Mouse (Mus musculus) myocyte (in vitro differentiated cells): ENCODE results near the gene Padi2. TPM values are rescaled to one million over a fixed set of nuclear protein-coding genes. Genes with fewer than 3 reads are reported as not detected.

Experiments
- H3K27me3 ChIP-seq: one replicate; pipeline ENCODE4 v1.6.1; 2011; ENCODE audit not compliant: control insufficient read depth, insufficient read depth, insufficient read length
- H3K36me3 ChIP-seq: one replicate; pipeline ENCODE4 v1.6.1; 2011; ENCODE audit not compliant: control insufficient read depth, insufficient read depth
- H3K4me2 ChIP-seq: one replicate; pipeline ENCODE4 v1.6.1; 2011; ENCODE audit warnings: low read depth, control low read depth
- H3K4me3 ChIP-seq: one replicate; pipeline ENCODE4 v1.5.1; 2011; ENCODE audit warnings: mild to moderate bottlenecking, control low read depth, moderate library complexity
- H3K79me2 ChIP-seq: one replicate; pipeline ENCODE4 v1.6.1; 2011; ENCODE audit not compliant: control insufficient read depth, insufficient read depth
- H3ac ChIP-seq: one replicate; pipeline ENCODE4 v1.6.1; 2011; ENCODE audit not compliant: control insufficient read depth, insufficient read length
- CEBPB ChIP-seq: IDR thresholded peaks from 2 replicates; pipeline ENCODE4 v1.6.1; 2011; ENCODE audit warnings: mild to moderate bottlenecking, moderate library complexity; ENCODE audit not compliant: poor library complexity, insufficient read depth, severe bottlenecking
- E2F4 ChIP-seq: IDR thresholded peaks from one replicate; pipeline ENCODE4 v1.6.1; 2011; ENCODE audit warnings: mild to moderate bottlenecking, control low read depth, moderate library complexity; ENCODE audit not compliant: insufficient read depth
- MAX ChIP-seq: IDR thresholded peaks from one replicate; pipeline ENCODE4 v1.6.1; 2011; ENCODE audit warnings: low read depth, mild to moderate bottlenecking, control low read depth
- MYOD1 ChIP-seq, 3 experiments: IDR thresholded peaks; one replicate each; pipeline ENCODE4 v1.6.1; 2011; ENCODE audit warnings: control low read depth in 2 of 3, low read depth in 2 of 3, mild to moderate bottlenecking in 2 of 3, moderate library complexity in 1 of 3; ENCODE audit not compliant: insufficient read length in 2 of 3, control insufficient read depth in 1 of 3
- MYOG ChIP-seq, 3 experiments: IDR thresholded peaks; one replicate each; pipeline ENCODE4 v1.6.1; 2011; ENCODE audit warnings: control low read depth in 2 of 3, low read depth in 2 of 3, mild to moderate bottlenecking in 2 of 3; ENCODE audit not compliant: insufficient read length in 2 of 3, control insufficient read depth in 1 of 3, insufficient read depth in 1 of 3
- POLR2A ChIP-seq: IDR thresholded peaks from one replicate; pipeline ENCODE4 v1.6.1; 2011; ENCODE audit warnings: low read depth, mild to moderate bottlenecking, control low read depth, moderate library complexity; ENCODE audit not compliant: insufficient read length
- POLR2AphosphoS2 ChIP-seq: IDR thresholded peaks from one replicate; pipeline ENCODE4 v1.6.1; 2011; ENCODE audit warnings: low read depth, control low read depth; ENCODE audit not compliant: insufficient read length
- REST ChIP-seq: IDR thresholded peaks from one replicate; pipeline ENCODE4 v1.6.1; 2011; ENCODE audit warnings: mild to moderate bottlenecking, control low read depth, moderate library complexity; ENCODE audit not compliant: insufficient read depth, insufficient read length
- SRF ChIP-seq: IDR thresholded peaks from one replicate; pipeline ENCODE4 v1.6.1; 2011; ENCODE audit warnings: low read depth; ENCODE audit not compliant: control insufficient read depth, insufficient read length
- TCF12 ChIP-seq: IDR thresholded peaks from one replicate; pipeline ENCODE4 v1.6.1; 2011; ENCODE audit warnings: mild to moderate bottlenecking, control low read depth; ENCODE audit not compliant: poor library complexity, insufficient read depth, severe bottlenecking
- TCF3 ChIP-seq: IDR thresholded peaks from one replicate; pipeline ENCODE4 v1.6.1; 2011; ENCODE audit warnings: low read depth, control low read depth; ENCODE audit not compliant: insufficient read length
- USF1 ChIP-seq: IDR thresholded peaks from one replicate; pipeline ENCODE4 v1.6.1; 2011; ENCODE audit warnings: low read depth, mild to moderate bottlenecking, control low read depth, moderate library complexity
- polyA plus RNA-seq: library from polyadenylated mRNA; unstranded; fragments of >200 nt; fragmentation: generic; extraction: Trizol; gene quantifications from one replicate; pipeline ENCODE4 v1.2.1, GENCODE M21; 2012; ENCODE audit warnings: missing spikeins

The Padi2 gene
- polyA plus RNA-seq, 1 experiment, result 20.7 TPM

GRCm38 (mm10) chr4:140988706-140989290 lies 82.7 kb downstream of the Padi2 start:
- no peak overlapping the region for H3ac ChIP-seq
- H3K79me2 ChIP-seq, result no peaks in the 10 kb centered on the region
- H3K36me3 ChIP-seq, result no peaks in the 10 kb centered on the region
- H3K4me3 ChIP-seq, result no peak overlapping the region
- peaks cover 8% of the 10 kb centered on the region for H3K27me3 ChIP-seq
- no peak for TF ChIP-seq USF1
- TF ChIP-seq SRF, result no peak
- TF ChIP-seq TCF12, result no peak
- no peak for TF ChIP-seq REST
- no peak for TF ChIP-seq POLR2A
- no peak for TF ChIP-seq MYOD1 (IDR thresholded peaks at IDR 0.05; ENCODE audit: control insufficient read depth in 1 of 3, insufficient read length in 2 of 3, low read depth in 2 of 3)
- TF ChIP-seq POLR2AphosphoS2, result no peak
- TF ChIP-seq CEBPB, result no peak
- TF ChIP-seq TCF3, result no peak
- no peak for TF ChIP-seq MAX
- TF ChIP-seq MYOG (IDR thresholded peaks at IDR 0.05; ENCODE audit: control insufficient read depth in 1 of 3, insufficient read depth in 1 of 3, insufficient read length in 2 of 3, low read depth in 2 of 3), result no peak
- TF ChIP-seq E2F4, result no peak
- H3K4me2 ChIP-seq, result no peak overlapping the region

GRCm38 (mm10) chr4:140989447-140989846 lies 83.3 kb downstream of the Padi2 start:
- Histone ChIP-seq H3K27me3 (peaks cover 5% of the 10 kb centered on the region), H3K79me2 (no peaks in the 10 kb centered on the region), H3K4me3 (no peak overlapping the region), H3ac (no peak overlapping the region), H3K4me2 (no peak overlapping the region), H3K36me3 (no peaks in the 10 kb centered on the region)
- TF ChIP-seq USF1 (no peak), MYOD1 (IDR thresholded peaks at IDR 0.05; ENCODE audit: control insufficient read depth in 1 of 3, insufficient read length in 2 of 3, low read depth in 2 of 3) (peak in 1 of 3 experiments; percentile 15)

DNA sequence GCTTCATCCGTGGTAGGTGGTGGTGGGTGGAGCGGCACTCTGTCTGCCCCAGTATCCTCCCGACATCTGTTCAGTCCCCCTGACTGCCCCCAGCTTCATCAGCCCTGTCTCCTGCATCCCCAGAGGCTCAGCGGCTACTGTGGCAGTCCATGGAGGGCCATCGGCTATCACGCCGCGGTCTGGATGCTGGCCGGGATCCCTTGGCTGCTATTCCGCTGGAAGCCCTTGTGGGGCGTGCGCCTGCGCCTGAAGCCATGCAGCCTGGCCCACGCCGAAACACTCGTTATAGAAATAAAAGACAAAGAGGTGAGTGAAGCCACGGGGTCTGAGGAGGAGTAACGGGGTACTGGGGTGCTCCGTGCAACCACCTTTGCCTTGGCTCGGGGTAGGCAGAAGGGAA lies 86.1 kb downstream of the Padi2 start:
- H3ac ChIP-seq, result no peak overlapping the region
- no peaks in the 10 kb centered on the region for H3K27me3 ChIP-seq
- no peak overlapping the region for H3K4me3 ChIP-seq
- no peaks in the 10 kb centered on the region for H3K79me2 ChIP-seq
- no peak overlapping the region for H3K4me2 ChIP-seq
- H3K36me3 ChIP-seq, result no peaks in the 10 kb centered on the region
- no peak for TF ChIP-seq MYOG (IDR thresholded peaks at IDR 0.05; ENCODE audit: control insufficient read depth in 1 of 3, insufficient read depth in 1 of 3, insufficient read length in 2 of 3, low read depth in 2 of 3)
- TF ChIP-seq TCF3, result no peak
- TF ChIP-seq E2F4, result no peak
- TF ChIP-seq MYOD1 (IDR thresholded peaks at IDR 0.05; ENCODE audit: control insufficient read depth in 1 of 3, insufficient read length in 2 of 3, low read depth in 2 of 3), result no peak
- TF ChIP-seq USF1, result no peak
- no peak for TF ChIP-seq SRF
- no peak for TF ChIP-seq POLR2A
- TF ChIP-seq TCF12, result no peak
- TF ChIP-seq POLR2AphosphoS2, result no peak
- TF ChIP-seq MAX, result no peak
- no peak for TF ChIP-seq CEBPB
- no peak for TF ChIP-seq REST

DNA sequence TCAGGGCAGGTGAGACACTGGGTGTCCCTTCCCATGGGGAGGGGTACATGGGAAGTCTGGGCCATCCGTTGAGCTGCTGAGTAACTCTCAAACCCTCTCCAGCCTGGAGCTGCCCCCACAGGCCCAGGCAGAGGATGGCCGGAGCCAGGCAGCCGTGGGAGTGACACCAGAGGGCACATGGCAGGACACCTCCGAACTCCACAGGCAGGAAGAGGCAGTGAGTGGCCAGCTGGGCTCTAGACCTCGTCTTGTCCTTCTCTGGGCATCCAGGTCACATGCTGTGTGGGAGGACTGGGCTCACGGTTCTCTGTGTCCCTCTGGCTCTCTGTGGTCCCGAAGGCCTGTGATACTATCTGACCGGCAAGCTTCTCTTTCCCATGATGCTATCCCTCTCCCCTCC lies 87.7 kb downstream of the Padi2 start:
- Histone ChIP-seq H3K4me2 (no peak overlapping the region), H3K4me3 (no peak overlapping the region), H3K36me3 (no peaks in the 10 kb centered on the region), H3K79me2 (no peaks in the 10 kb centered on the region), H3ac (no peak overlapping the region), H3K27me3 (no peaks in the 10 kb centered on the region)
- TF ChIP-seq USF1 (no peak), MYOD1 (IDR thresholded peaks at IDR 0.05; ENCODE audit: control insufficient read depth in 1 of 3, insufficient read length in 2 of 3, low read depth in 2 of 3) (no peak), POLR2A (no peak), TCF12 (no peak), SRF (no peak), REST (no peak), TCF3 (no peak), MYOG (IDR thresholded peaks at IDR 0.05; ENCODE audit: control insufficient read depth in 1 of 3, insufficient read depth in 1 of 3, insufficient read length in 2 of 3, low read depth in 2 of 3) (no peak)

DNA sequence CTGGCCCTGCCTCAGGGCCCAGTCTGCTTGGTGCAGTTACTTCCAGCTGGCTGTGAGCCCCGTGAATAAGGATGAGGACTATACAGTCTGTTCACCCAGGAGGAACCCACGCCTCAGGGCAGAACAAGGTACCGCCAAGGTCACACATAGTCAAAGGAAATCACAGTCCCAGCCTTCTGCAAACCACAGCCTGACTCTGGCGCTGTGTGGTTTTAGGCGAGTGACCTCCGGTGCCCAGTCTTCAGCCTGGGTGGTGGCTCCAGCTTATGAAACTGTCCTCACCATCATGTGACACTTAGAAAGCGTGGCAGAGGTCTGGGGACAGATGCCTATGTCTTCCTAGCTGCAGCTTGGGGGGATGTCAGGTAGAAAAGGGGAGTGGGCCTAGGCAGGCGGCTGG lies 89.7 kb downstream of the Padi2 start:
- no peak overlapping the region for H3ac ChIP-seq
- no peak overlapping the region for H3K4me2 ChIP-seq
- no peaks in the 10 kb centered on the region for H3K79me2 ChIP-seq
- no peak overlapping the region for H3K4me3 ChIP-seq
- no peak for TF ChIP-seq TCF3
- TF ChIP-seq MYOD1 (IDR thresholded peaks at IDR 0.05; ENCODE audit: control insufficient read depth in 1 of 3, insufficient read length in 2 of 3, low read depth in 2 of 3), result no peak
- TF ChIP-seq E2F4, result no peak
- TF ChIP-seq POLR2AphosphoS2, result no peak
- TF ChIP-seq SRF, result no peak
- TF ChIP-seq MAX, result no peak
- no peak for TF ChIP-seq MYOG (IDR thresholded peaks at IDR 0.05; ENCODE audit: control insufficient read depth in 1 of 3, insufficient read depth in 1 of 3, insufficient read length in 2 of 3, low read depth in 2 of 3)
- TF ChIP-seq USF1, result no peak
- TF ChIP-seq REST, result no peak
- H3K27me3 ChIP-seq, result no peaks in the 10 kb centered on the region
- no peaks in the 10 kb centered on the region for H3K36me3 ChIP-seq
